Mouse (Mus musculus) spleen, adult 2 months (tissue): ENCODE measurements at regions not wholly inside any gene's neighbourhood (a gene's known extent, or its start where the extent isn't known, plus 50 kb on each side); places are given as distances from the start of the nearest gene placed in this dataset.

Experiments used
- CTCF ChIP-seq: fragments of 200-500 bp; IDR thresholded peaks from 2 replicates; pipeline ENCODE4 v1.5.1; 2011; ENCODE audit warnings: mild to moderate bottlenecking, inconsistent platforms; ENCODE audit not compliant: insufficient read depth, insufficient read length, insufficient replicate concordance; ENCODE audit errors: extremely low read depth
- POLR2A ChIP-seq: fragments of 200-500 bp; IDR thresholded peaks from 2 replicates; pipeline ENCODE4 v1.6.1; 2011; ENCODE audit warnings: low read depth, low read length, inconsistent platforms

DNA sequence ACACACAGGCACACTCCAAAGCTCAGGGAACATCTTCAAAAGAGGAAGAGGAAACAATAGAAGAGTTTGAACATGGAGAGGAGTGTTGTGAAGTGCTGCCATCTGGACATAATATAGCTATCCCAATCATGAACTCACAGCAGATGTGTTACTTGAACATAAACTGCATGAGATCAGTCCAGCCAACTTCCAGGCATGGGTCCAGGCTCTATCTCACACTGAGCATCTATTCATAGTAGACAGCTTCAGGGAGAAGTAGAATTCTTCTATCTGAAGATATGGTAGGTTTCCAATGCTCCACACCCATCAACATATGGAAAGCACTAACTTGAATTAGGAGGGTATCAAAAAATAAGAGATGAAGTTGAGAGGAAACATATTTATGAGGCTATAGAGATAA is 167.4 kb upstream of the Dab2 start:
- TF ChIP-seq POLR2A (no peak), CTCF (no peak)
